Mouse (Mus musculus) 3134 (cell line): Measurements from ENCODE around the gene Gabrr3.
"Not testable (repeated sequence)": the region's sequence is repeated elsewhere in the genome, so short reads cannot be mapped to it uniquely, and the experiment has no call there.

Experiments
- DNase-seq: peaks from one replicate; pipeline ENCODE4 v3.0.0-alpha.2; 2011; ENCODE audit warnings: low spot score; ENCODE audit not compliant: insufficient read length; ENCODE audit errors: extremely low read depth

Gene Gabrr3

DNA sequence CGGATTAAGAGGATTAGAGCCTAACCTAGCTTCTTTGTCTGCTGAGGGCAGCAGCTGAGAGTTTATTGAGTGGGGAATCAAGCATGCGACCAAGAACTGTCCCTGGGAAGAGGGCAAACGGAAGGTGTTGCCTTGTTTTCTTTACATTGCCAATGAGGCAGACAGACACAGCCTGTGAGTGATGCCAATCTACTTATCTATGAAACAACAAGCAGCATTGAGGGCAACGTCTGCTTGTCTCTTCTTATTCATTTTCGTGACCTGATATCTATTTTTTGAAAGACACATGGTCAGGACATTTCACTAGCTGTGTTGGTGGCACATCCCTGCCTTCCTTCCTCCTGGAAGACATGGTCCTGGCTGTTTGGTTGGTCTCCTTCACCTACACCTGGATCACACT lies at the start of gene Gabrr3:
Gene Gabrr3, plus strand, starts transcription at position 301 of the 400 bp plus-strand sequence.
- no peak for DNase-seq

- no peak for DNase-seq
These were observed 43.2 kb upstream of the Gabrr3 start, which contains the start of gene Olfr209 for GRCm38 (mm10) chr16:59363893-59364292. TSS of gene Olfr209 (minus strand) at chr16:59363993.

GRCm38 (mm10) chr16:59393300-59393699 lies 13.8 kb upstream of the Gabrr3 start:
- no peak for DNase-seq

DNA sequence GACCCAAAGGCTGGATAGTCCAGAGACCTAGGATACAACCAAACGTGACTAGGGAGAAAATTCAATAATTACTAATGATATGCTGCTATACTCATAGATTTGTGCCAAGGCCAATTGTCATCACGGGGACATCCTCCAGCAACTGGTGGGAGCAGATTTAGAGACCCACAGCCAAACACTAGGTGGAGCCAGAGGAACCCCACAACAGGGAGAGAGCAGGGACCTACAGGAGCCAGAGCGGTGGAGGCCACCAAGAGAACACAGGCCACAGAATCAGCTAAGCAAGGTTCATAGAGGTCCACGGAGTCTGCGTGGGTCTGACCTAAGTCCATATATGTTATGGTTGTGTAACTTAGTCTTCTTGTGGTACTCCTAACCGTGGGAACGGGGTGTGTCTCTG lies 6.0 kb upstream of the Gabrr3 start:
- no peak for DNase-seq

- peak; percentile 7 for DNase-seq
These were observed 5.1 kb upstream of the Gabrr3 start for GRCm38 (mm10) chr16:59401985-59402384.

DNA sequence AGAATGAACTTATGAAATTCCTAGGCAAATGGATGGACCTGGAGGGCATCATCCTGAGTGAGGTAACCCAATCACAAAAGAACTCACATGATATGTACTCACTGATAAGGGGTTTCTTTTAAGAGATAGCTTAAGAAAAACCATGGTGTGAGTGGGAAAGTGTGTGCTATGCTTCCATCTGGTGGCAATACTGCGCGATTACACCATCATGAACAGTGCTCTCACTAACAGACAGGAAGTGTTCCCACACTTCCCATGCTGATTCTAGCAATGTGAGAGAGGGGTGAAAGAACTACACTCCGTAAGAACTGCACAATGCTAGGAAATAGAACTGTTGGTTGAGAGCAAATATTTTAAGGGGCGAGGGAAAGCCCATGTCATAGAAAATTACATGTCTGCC lies 3.4 kb upstream of the Gabrr3 start:
- DNase-seq: no peak

DNA sequence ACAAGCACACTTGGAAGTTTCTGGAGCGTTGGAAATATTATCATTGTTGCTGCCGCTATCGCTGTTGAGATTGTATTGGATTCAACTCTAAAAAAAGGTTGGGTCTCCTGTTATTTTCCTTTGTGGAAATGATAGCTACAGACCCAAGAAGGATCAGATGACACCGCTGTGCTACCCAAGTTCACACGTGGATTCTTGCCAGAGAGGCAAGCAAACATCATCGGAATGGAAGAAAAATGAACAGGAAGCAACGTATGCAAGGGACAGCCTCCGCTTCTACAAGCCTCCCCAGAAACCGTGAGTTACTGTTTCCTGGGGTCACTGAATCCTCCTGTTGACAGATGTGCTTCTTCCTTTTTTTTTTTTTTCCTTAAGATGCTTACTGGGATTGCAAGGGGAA lies 2.3 kb upstream of the Gabrr3 start:
- DNase-seq: no peak

DNA sequence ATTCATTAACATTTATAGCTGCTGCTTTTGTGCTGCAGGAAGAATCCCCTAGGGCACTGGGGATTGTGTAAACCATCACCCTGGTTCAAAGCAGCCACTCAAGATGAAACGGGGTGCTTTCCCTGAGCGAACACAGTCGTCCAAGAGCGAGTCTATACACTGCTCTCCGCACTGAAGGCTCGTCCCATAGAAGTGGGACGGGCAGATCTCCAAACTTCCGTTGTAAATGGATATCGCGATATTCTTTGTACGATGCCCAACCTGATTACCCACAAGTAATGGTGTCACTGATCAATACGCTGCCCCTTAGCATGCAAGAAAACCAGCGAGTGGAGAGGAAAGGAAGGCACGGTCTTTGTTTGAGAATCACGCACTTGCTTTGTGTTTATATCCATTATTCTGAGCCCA lies 2.2 kb downstream of the Gabrr3 start:
- DNase-seq: no peak

GRCm38 (mm10) chr16:59409800-59410199 lies 2.7 kb downstream of the Gabrr3 start:
- DNase-seq: no peak

DNA sequence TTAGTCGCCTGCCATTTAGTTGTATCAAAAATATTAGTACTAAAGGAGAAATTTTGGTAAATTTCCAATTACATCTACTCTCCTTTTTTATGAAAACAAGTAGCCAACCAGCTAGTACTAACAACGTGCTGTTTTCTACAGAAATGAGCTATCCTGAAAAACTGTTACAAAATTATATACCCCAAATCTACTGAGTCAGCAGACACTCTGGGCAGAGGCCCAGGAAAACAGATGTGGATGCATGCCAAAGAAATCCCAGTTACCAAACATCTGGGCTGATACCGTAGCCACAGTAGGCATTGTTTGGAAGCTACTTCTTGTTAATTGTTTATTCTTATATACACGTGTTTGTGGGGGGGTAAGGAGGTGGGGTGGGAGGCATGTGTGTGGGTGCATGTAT lies 6.3 kb downstream of the Gabrr3 start:
- DNase-seq: no peak

GRCm38 (mm10) chr16:59420237-59420866 lies 13.2 kb downstream of the Gabrr3 start:
- no peak for DNase-seq

DNA sequence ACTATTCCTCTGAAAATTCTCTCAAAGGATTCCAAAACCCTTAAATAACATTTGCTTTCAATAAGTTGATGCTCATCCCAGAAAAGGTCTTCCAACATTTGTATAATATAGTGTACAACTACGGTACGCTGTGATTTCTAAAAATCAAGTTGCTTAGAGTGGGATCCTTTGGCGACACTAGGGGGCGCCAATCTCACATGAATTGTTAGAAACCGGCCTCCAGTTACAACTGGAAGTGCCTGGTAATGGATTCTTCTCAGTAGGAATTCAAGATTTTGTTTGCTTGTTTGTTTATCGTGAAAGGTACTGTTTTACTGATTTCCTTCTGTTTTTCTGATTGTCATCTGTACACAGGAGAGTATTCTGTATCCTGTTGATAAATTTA lies 13.7 kb downstream of the Gabrr3 start:
- DNase-seq: no peak

DNA sequence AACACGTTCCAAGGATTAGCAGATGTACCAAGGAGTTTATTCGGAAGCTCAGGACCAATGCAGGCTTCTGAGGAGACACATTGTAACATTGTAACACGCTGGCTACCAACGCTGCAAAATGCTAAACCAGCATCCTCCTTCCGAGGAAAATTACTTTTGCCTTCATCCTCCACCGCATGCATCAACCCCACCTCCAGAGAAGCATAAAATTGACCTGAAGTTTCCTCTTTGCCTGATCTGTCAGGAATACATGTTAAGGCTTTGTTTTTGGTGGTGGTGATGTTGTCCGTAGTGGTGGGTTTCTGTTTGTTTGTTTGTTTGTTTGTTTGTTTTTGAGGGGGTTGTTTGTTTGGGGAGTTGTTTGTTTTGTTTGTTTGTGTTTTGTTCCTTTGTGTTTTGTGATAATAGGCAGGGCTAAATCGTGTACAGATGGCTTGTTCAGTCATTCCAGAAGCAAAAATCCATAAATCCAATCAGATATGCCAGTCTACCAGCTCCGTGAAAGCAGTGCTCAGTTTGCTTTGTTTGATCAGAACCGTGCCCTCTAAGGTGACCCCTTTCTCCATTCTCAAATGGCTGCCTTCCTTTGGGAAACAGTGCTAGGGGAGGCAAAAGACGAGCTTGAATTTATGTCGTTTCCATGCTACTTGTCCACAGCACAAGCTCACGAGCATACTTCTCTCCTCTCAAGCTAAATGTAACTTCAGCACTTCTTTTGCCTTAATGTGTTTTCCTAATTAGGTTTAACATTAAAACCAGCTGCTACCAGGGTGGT lies 14.6 kb downstream of the Gabrr3 start:
- no peak for DNase-seq

DNA sequence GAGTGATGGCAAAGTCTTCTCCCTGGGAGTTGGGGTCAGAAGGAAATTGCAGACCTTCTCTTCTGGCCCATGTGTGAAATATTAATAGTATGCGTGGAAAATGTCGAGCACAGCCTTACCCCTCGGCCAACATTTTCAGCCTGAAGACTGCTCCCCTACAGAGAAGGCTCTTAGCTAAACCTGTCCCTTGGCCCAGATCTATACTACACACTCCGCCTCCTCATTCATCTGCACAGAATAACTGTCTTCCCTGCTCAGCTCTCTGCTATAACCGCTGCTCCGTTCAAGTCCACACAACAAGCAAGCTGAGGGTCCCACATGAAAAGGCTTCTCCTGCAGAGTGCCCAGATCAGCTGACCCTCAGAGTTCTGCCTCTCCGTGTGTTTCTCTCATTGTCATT lies 20.8 kb downstream of the Gabrr3 start:
- DNase-seq: no peak

GRCm38 (mm10) chr16:59433181-59433580 lies 26.0 kb downstream of the Gabrr3 start:
- DNase-seq: no peak

GRCm38 (mm10) chr16:59444880-59445559 lies 37.9 kb downstream of the Gabrr3 start:
- no peak for DNase-seq

DNA sequence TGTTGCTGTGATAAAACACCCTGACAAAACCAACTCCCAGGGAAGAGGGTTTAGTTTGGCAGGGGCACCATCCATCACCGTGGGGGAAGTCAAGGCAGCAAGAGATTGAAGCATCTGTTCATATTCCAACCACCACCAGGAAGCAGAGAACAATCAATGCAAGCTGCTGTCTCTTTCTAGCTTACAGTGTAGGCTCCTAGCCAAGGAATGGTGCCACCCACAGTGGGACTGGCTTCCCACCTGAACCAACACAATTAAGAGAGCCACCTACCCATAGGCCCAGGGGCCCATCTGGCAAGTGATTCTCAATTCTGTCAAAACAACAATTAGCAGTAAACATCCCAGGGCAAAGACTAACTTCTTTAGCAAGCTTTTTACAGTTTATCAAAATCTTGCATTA lies 41.0 kb downstream of the Gabrr3 start:
- DNase-seq: no peak

- no peak for DNase-seq
These were observed 42.0 kb downstream of the Gabrr3 start for GRCm38 (mm10) chr16:59449092-59449491.

DNA sequence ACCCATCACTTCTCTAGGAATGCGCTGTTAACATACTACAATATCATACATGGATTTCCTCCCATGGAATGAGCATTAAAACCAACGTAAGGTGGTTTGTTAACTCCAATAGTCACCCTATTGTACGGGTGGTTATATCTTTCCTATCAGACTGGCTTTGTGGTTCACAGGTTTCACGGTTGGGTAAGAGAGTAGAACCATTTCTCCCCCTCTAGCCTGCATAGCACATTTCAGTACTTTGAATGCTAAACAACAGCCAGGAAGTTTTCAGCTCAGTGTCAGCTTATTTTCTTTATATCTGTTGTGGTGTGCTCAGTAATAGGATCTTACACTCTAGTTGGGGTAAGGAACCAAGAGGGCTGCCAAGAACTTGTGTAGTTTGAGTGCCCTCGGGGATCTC lies 44.7 kb downstream of the Gabrr3 start:
- no peak for DNase-seq

- not testable (repeated sequence) for DNase-seq
These were observed 52.2 kb downstream of the Gabrr3 start for GRCm38 (mm10) chr16:59459259-59459861.

- DNase-seq: no peak
These were observed 56.4 kb downstream of the Gabrr3 start for GRCm38 (mm10) chr16:59463567-59463966.
